Mouse (Mus musculus): ENCODE results near the gene Mocs3.

- no peak for TF ChIP-seq CTCF (IDR thresholded peaks at IDR 0.05; ENCODE audit: low read depth)
- no peak for TF ChIP-seq EP300 (optimal IDR thresholded peaks at IDR 0.05)
Measured at GRCm38 (mm10) chr2:168273387-168273786, 43.0 kb downstream of the Mocs3 start.
